Mouse (Mus musculus) limb, embryonic 11.5 days (tissue): ENCODE measurements around the gene Camk1d. TPM values are rescaled to one million over a fixed set of nuclear protein-coding genes. Genes with fewer than 3 reads are reported as not detected.

Experiments
- ATAC-seq: fragments of 200-750 bp; cut with Nextera tagmentation; 2 replicates; pipeline ENCODE4 v1.8.0; 2017; ENCODE audit warnings: low read depth; ENCODE audit not compliant: insufficient number of reproducible peaks, low FRiP score, low TSS enrichment
- DNase-seq: peaks from one replicate; pipeline ENCODE4 v3.0.0-alpha.2; 2015; ENCODE audit warnings: low spot score
- H3K27ac ChIP-seq: fragments of 300-500 bp; sonication (generic); replicated peaks from 2 replicates; pipeline ENCODE4 v1.5.1; 2014; ENCODE audit warnings: low read depth, mild to moderate bottlenecking, low read length
- H3K27me3 ChIP-seq: fragments of 300-500 bp; sonication (generic); 2 replicates; pipeline ENCODE4 v1.6.1; 2014; ENCODE audit warnings: mild to moderate bottlenecking, low read length, mixed read lengths; ENCODE audit not compliant: control insufficient read depth, insufficient read depth
- H3K36me3 ChIP-seq: fragments of 300-500 bp; sonication (generic); 2 replicates; pipeline ENCODE4 v1.6.1; 2014; ENCODE audit warnings: mild to moderate bottlenecking, low read length, moderate library complexity, mixed read lengths; ENCODE audit not compliant: control insufficient read depth, insufficient read depth
- H3K4me1 ChIP-seq: fragments of 300-500 bp; sonication (generic); 2 replicates; pipeline ENCODE4 v1.6.1; 2014; ENCODE audit warnings: low read length, mixed read lengths; ENCODE audit not compliant: control insufficient read depth, insufficient read depth
- H3K4me2 ChIP-seq: fragments of 300-500 bp; sonication (generic); 2 replicates; pipeline ENCODE4 v1.6.1; 2014; ENCODE audit warnings: low read depth, mild to moderate bottlenecking, moderate library complexity; ENCODE audit not compliant: severe bottlenecking
- H3K4me3 ChIP-seq: fragments of 300-500 bp; sonication (generic); 2 replicates; pipeline ENCODE4 v1.5.1; 2014; ENCODE audit warnings: low read depth, low read length
- H3K9ac ChIP-seq: fragments of 300-500 bp; sonication (generic); 2 replicates; pipeline ENCODE4 v1.6.1; 2014; ENCODE audit warnings: mild to moderate bottlenecking, low read length
- H3K9me3 ChIP-seq: fragments of 300-500 bp; sonication (generic); 2 replicates; pipeline ENCODE4 v1.6.1; 2016; ENCODE audit warnings: low read length; ENCODE audit not compliant: control insufficient read depth
- WGBS: fragments of 180-500 bp; shearing (Covaris S2); extraction: QIAGEN DNeasy Blood & Tissue Kit; methylation state at CpG from one replicate; pipeline ENCODE4 v1.1.7; 2014; 5-methylcytosine and 5-hydroxymethylcytosine counted together
- polyA plus RNA-seq: library from polyadenylated mRNA; unstranded; fragments of >200 nt; fragmentation: Nextera tagmentation; extraction: Ambion mirVana; gene quantifications from 2 replicates; pipeline ENCODE4 v1.2.1, GENCODE M21; 2014

The Camk1d gene
- polyA plus RNA-seq, 1 experiment from 2014 or later = 0.92 TPM

- no peaks in the 10 kb centered on the region for H3K9me3 ChIP-seq
- no peak overlapping the region for H3K4me2 ChIP-seq
- DNase-seq (no peak), ATAC-seq (no peak)
- no peak overlapping the region for H3K27ac ChIP-seq
- H3K27me3 ChIP-seq = no peaks in the 10 kb centered on the region
- H3K4me3 ChIP-seq = no peak overlapping the region
- H3K36me3 ChIP-seq = no peaks in the 10 kb centered on the region
- no peak overlapping the region for H3K9ac ChIP-seq
- H3K4me1 ChIP-seq = no peaks in the 10 kb centered on the region
- 90% methylated on average over 14 of the region's 14 CpGs for WGBS
Measured at GRCm38 (mm10) chr2:5636801-5637742, 77.2 kb downstream of the Camk1d start.

GRCm38 (mm10) chr2:5632355-5632684 lies 82.0 kb downstream of the Camk1d start:
- H3K27me3 ChIP-seq = no peaks in the 10 kb centered on the region
- no peaks in the 10 kb centered on the region for H3K4me1 ChIP-seq
- no peak overlapping the region for H3K4me2 ChIP-seq
- no peak overlapping the region for H3K9ac ChIP-seq
- DNase-seq (no peak), ATAC-seq (no peak)
- H3K9me3 ChIP-seq = no peaks in the 10 kb centered on the region
- no peak overlapping the region for H3K4me3 ChIP-seq
- no peak overlapping the region for H3K27ac ChIP-seq
- no peaks in the 10 kb centered on the region for H3K36me3 ChIP-seq
- WGBS = 76% methylated on average over 6 of the region's 6 CpGs

GRCm38 (mm10) chr2:5631676-5632354 lies 82.5 kb downstream of the Camk1d start:
- Histone ChIP-seq H3K27ac (no peak overlapping the region), H3K27me3 (no peaks in the 10 kb centered on the region), H3K4me3 (no peak overlapping the region), H3K9me3 (no peaks in the 10 kb centered on the region), H3K9ac (no peak overlapping the region), H3K4me2 (no peak overlapping the region), H3K4me1 (no peaks in the 10 kb centered on the region), H3K36me3 (no peaks in the 10 kb centered on the region)
- 77% methylated on average over 11 of the region's 11 CpGs for WGBS
- DNase-seq = no peak
- ATAC-seq = no peak

GRCm38 (mm10) chr2:5630710-5631109 lies 83.6 kb downstream of the Camk1d start:
- ATAC-seq (no peak), DNase-seq (no peak)
- Histone ChIP-seq H3K9ac (no peak overlapping the region), H3K4me2 (no peak overlapping the region), H3K36me3 (no peaks in the 10 kb centered on the region), H3K4me3 (no peak overlapping the region), H3K27ac (no peak overlapping the region), H3K9me3 (no peaks in the 10 kb centered on the region), H3K4me1 (no peaks in the 10 kb centered on the region), H3K27me3 (no peaks in the 10 kb centered on the region)
- 67% methylated on average over 4 of the region's 4 CpGs for WGBS

GRCm38 (mm10) chr2:5624379-5624778 lies 89.9 kb downstream of the Camk1d start:
- no peak for ATAC-seq
- Histone ChIP-seq H3K27me3 (no peaks in the 10 kb centered on the region), H3K9me3 (no peaks in the 10 kb centered on the region), H3K27ac (no peak overlapping the region), H3K4me1 (no peaks in the 10 kb centered on the region), H3K36me3 (no peaks in the 10 kb centered on the region), H3K9ac (no peak overlapping the region), H3K4me2 (no peak overlapping the region), H3K4me3 (no peak overlapping the region)
- 63% methylated on average over 4 of the region's 4 CpGs for WGBS
- no peak for DNase-seq

- H3K4me3 ChIP-seq = no peak overlapping the region
- ATAC-seq (no peak), DNase-seq (no peak)
- H3K27me3 ChIP-seq = no peaks in the 10 kb centered on the region
- no peak overlapping the region for H3K9ac ChIP-seq
- no peaks in the 10 kb centered on the region for H3K36me3 ChIP-seq
- H3K27ac ChIP-seq = no peak overlapping the region
- no peak overlapping the region for H3K4me2 ChIP-seq
- H3K4me1 ChIP-seq = no peaks in the 10 kb centered on the region
- no peaks in the 10 kb centered on the region for H3K9me3 ChIP-seq
- 89% methylated on average over 8 of the region's 8 CpGs for WGBS
Measured at GRCm38 (mm10) chr2:5618361-5618896, 95.9 kb downstream of the Camk1d start.

GRCm38 (mm10) chr2:5614896-5615295 lies 99.4 kb downstream of the Camk1d start:
- WGBS = 91% methylated on average over 3 of the region's 3 CpGs
- no peak overlapping the region for H3K4me3 ChIP-seq
- H3K27ac ChIP-seq = no peak overlapping the region
- no peaks in the 10 kb centered on the region for H3K9me3 ChIP-seq
- H3K9ac ChIP-seq = no peak overlapping the region
- ATAC-seq (no peak), DNase-seq (no peak)
- no peak overlapping the region for H3K4me2 ChIP-seq
- no peaks in the 10 kb centered on the region for H3K36me3 ChIP-seq
- no peaks in the 10 kb centered on the region for H3K4me1 ChIP-seq
- H3K27me3 ChIP-seq = no peaks in the 10 kb centered on the region

- no peaks in the 10 kb centered on the region for H3K4me1 ChIP-seq
- H3K27me3 ChIP-seq = no peaks in the 10 kb centered on the region
- DNase-seq = no peak
- H3K9me3 ChIP-seq = no peaks in the 10 kb centered on the region
- no peak overlapping the region for H3K27ac ChIP-seq
- H3K9ac ChIP-seq = no peak overlapping the region
- ATAC-seq = no peak
- 46% methylated on average over 2 of the region's 2 CpGs for WGBS
- no peak overlapping the region for H3K4me2 ChIP-seq
- H3K36me3 ChIP-seq = no peaks in the 10 kb centered on the region
- H3K4me3 ChIP-seq = no peak overlapping the region
Measured at GRCm38 (mm10) chr2:5614308-5614705, 100.0 kb downstream of the Camk1d start.
